Mouse (Mus musculus): ENCODE data around the gene Tectb. TPM values are rescaled to one million over a fixed set of nuclear protein-coding genes. Genes with fewer than 3 reads are reported as not detected.
A peak's percentile ranks its signal among the peaks of the same experiment; 100 is the strongest.

The Tectb gene
- polyA plus RNA-seq, 1 experiment = not detected

- no peaks in the 10 kb centered on the region for H3K4me1 ChIP-seq (ENCODE audit: control insufficient read depth, insufficient read depth, low read length)
- no peak overlapping the region for H3K4me3 ChIP-seq (ENCODE audit: insufficient read depth, low read length)
- H3K27ac ChIP-seq (ENCODE audit: insufficient read depth, low read length) = no peak overlapping the region
- TF ChIP-seq CTCF (IDR thresholded peaks at IDR 0.05; ENCODE audit: borderline replicate concordance, insufficient read depth, low read length) = peak; percentile 41
- no peak for TF ChIP-seq POLR2A (IDR thresholded peaks at IDR 0.05; ENCODE audit: low read depth, low read length)
Observed at GRCm38 (mm10) chr19:55198303-55198702, 17.8 kb downstream of the Tectb start.

- TF ChIP-seq POLR2A (IDR thresholded peaks at IDR 0.05; ENCODE audit: low read depth, low read length) (no peak), CTCF (IDR thresholded peaks at IDR 0.05; ENCODE audit: borderline replicate concordance, insufficient read depth, low read length) (no peak; the same call in 1 of the 2 replicates)
- Histone ChIP-seq H3K4me3 (ENCODE audit: insufficient read depth, low read length) (no peak overlapping the region), H3K4me1 (ENCODE audit: control insufficient read depth, insufficient read depth, low read length) (no peaks in the 10 kb centered on the region), H3K27ac (ENCODE audit: insufficient read depth, low read length) (no peak overlapping the region)
Observed at GRCm38 (mm10) chr19:55206482-55207138, 26.1 kb downstream of the Tectb start.

GRCm38 (mm10) chr19:55207205-55207604 lies 26.7 kb downstream of the Tectb start:
- H3K4me3 ChIP-seq (ENCODE audit: insufficient read depth, low read length) = no peak overlapping the region
- TF ChIP-seq CTCF (IDR thresholded peaks at IDR 0.05; ENCODE audit: borderline replicate concordance, insufficient read depth, low read length) (no peak), POLR2A (IDR thresholded peaks at IDR 0.05; ENCODE audit: low read depth, low read length) (no peak)
- no peaks in the 10 kb centered on the region for H3K4me1 ChIP-seq (ENCODE audit: control insufficient read depth, insufficient read depth, low read length)
- H3K27ac ChIP-seq (ENCODE audit: insufficient read depth, low read length) = no peak overlapping the region

- H3K4me3 ChIP-seq (ENCODE audit: insufficient read depth, low read length) = no peak overlapping the region
- H3K27ac ChIP-seq (ENCODE audit: insufficient read depth, low read length) = no peak overlapping the region
- H3K4me1 ChIP-seq (ENCODE audit: control insufficient read depth, insufficient read depth, low read length) = no peaks in the 10 kb centered on the region
- TF ChIP-seq CTCF (IDR thresholded peaks at IDR 0.05; ENCODE audit: borderline replicate concordance, insufficient read depth, low read length) (no peak), POLR2A (IDR thresholded peaks at IDR 0.05; ENCODE audit: low read depth, low read length) (no peak)
Observed at GRCm38 (mm10) chr19:55207746-55208538, 27.4 kb downstream of the Tectb start.

GRCm38 (mm10) chr19:55208654-55209053 lies 28.1 kb downstream of the Tectb start:
- Histone ChIP-seq H3K4me1 (ENCODE audit: control insufficient read depth, insufficient read depth, low read length) (no peaks in the 10 kb centered on the region), H3K4me3 (ENCODE audit: insufficient read depth, low read length) (no peak overlapping the region), H3K27ac (ENCODE audit: insufficient read depth, low read length) (no peak overlapping the region)
- no peak for TF ChIP-seq CTCF (IDR thresholded peaks at IDR 0.05; ENCODE audit: borderline replicate concordance, insufficient read depth, low read length)
- TF ChIP-seq POLR2A (IDR thresholded peaks at IDR 0.05; ENCODE audit: low read depth, low read length) = no peak

- TF ChIP-seq CTCF (IDR thresholded peaks at IDR 0.05; ENCODE audit: borderline replicate concordance, insufficient read depth, low read length) = no peak
- no peak for TF ChIP-seq POLR2A (IDR thresholded peaks at IDR 0.05; ENCODE audit: low read depth, low read length)
- no peak overlapping the region for H3K4me3 ChIP-seq (ENCODE audit: insufficient read depth, low read length)
- no peaks in the 10 kb centered on the region for H3K4me1 ChIP-seq (ENCODE audit: control insufficient read depth, insufficient read depth, low read length)
- H3K27ac ChIP-seq (ENCODE audit: insufficient read depth, low read length) = no peak overlapping the region
Observed at GRCm38 (mm10) chr19:55209084-55209483, 28.6 kb downstream of the Tectb start.

- H3K4me3 ChIP-seq (ENCODE audit: insufficient read depth, low read length) = no peak overlapping the region
- TF ChIP-seq CTCF (IDR thresholded peaks at IDR 0.05; ENCODE audit: borderline replicate concordance, insufficient read depth, low read length) = no peak
- TF ChIP-seq POLR2A (IDR thresholded peaks at IDR 0.05; ENCODE audit: low read depth, low read length) = no peak
- H3K4me1 ChIP-seq (ENCODE audit: control insufficient read depth, insufficient read depth, low read length) = no peaks in the 10 kb centered on the region
- H3K27ac ChIP-seq (ENCODE audit: insufficient read depth, low read length) = no peak overlapping the region
Observed at GRCm38 (mm10) chr19:55211698-55212097, 31.2 kb downstream of the Tectb start.

GRCm38 (mm10) chr19:55213617-55214340 lies 33.2 kb downstream of the Tectb start:
- Histone ChIP-seq H3K4me1 (ENCODE audit: control insufficient read depth, insufficient read depth, low read length) (no peaks in the 10 kb centered on the region), H3K4me3 (ENCODE audit: insufficient read depth, low read length) (no peak overlapping the region), H3K27ac (ENCODE audit: insufficient read depth, low read length) (no peak overlapping the region)
- TF ChIP-seq POLR2A (IDR thresholded peaks at IDR 0.05; ENCODE audit: low read depth, low read length) (no peak), CTCF (IDR thresholded peaks at IDR 0.05; ENCODE audit: borderline replicate concordance, insufficient read depth, low read length) (no peak)

- Histone ChIP-seq H3K27ac (ENCODE audit: insufficient read depth, low read length) (no peak overlapping the region), H3K4me3 (ENCODE audit: insufficient read depth, low read length) (no peak overlapping the region), H3K4me1 (ENCODE audit: control insufficient read depth, insufficient read depth, low read length) (no peaks in the 10 kb centered on the region)
- TF ChIP-seq POLR2A (IDR thresholded peaks at IDR 0.05; ENCODE audit: low read depth, low read length) (no peak), CTCF (IDR thresholded peaks at IDR 0.05; ENCODE audit: borderline replicate concordance, insufficient read depth, low read length) (no peak)
Observed at GRCm38 (mm10) chr19:55216876-55217275, 36.3 kb downstream of the Tectb start.

Data from embryonic fibroblast, embryonic 13.5 days (primary cell).